Mouse (Mus musculus): Measurements from ENCODE around the gene Pyroxd2.

DNA sequence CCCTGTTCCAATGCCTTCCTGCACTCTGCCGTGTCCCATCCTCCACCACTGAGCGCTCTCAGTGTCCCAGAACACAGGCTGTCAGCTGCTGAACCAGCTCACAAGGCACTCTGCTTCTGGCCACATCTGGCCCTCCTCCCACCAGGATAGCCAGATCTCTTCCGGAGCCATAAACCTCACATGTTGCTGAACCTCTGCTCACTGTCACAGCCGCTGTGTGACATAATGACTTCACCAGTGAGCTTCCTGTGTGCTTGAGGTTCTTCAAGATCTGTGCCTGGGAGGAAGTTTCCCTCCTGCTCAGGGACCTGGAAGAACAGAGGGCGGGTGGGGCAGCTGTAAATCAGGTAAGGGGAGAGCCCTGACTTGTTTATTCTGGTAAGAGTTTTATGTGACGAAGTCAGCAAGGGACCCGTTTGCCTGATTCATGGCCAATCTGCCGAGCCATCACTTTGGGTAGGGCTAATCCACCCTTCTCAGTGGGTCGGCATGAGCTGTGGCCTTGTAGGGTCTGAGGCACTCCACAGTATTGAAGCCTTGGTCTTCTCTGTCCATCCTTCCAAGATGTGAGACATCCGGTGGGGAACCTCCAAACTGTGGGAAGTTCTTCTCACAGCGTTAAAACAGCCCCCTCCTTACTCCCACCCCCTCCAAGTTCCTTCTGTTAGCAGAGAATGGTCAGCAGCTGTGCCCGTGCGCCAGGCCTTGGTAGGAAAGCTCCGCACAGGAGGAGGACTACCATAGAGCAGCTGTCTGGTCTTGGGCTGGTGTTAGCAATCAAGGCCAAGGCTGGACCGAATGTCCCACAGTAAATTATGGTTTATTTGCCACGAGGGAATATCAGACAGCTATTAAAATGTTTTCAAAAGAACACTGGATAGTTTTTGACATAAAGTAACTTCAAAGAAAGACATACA, 27.3 kb downstream of the Pyroxd2 start:
- TF ChIP-seq CTCF (IDR thresholded peaks at IDR 0.05) (no peak), EP300 (IDR thresholded peaks at IDR 0.05) (no peak)

Measured in lung, postnatal 0 days (tissue).